Mouse (Mus musculus): ENCODE results near the gene Mcu.

- TF ChIP-seq POLR2A (IDR thresholded peaks at IDR 0.05; ENCODE audit: borderline replicate concordance, control insufficient read depth, low read depth, low read length), result no peak
- TF ChIP-seq CTCF (IDR thresholded peaks at IDR 0.05; ENCODE audit: control insufficient read depth, insufficient read depth, low read length), result no peak
Observed at GRCm38 (mm10) chr10:59470451-59470850, 146.0 kb downstream of the Mcu start.
